Mouse (Mus musculus) adipocyte (in vitro differentiated cells): Measurements from ENCODE around the gene Snx11.
A peak's percentile ranks its signal among the peaks of the same experiment; 100 is the strongest.
"Not testable (repeated sequence)": the region's sequence is repeated elsewhere in the genome, so short reads cannot be mapped to it uniquely, and the experiment has no call there.

Experiments used
- DNase-seq: peaks from one replicate; pipeline ENCODE4 v3.0.0-alpha.2; 2016; ENCODE audit warnings: low spot score

Snx11 gene

DNA sequence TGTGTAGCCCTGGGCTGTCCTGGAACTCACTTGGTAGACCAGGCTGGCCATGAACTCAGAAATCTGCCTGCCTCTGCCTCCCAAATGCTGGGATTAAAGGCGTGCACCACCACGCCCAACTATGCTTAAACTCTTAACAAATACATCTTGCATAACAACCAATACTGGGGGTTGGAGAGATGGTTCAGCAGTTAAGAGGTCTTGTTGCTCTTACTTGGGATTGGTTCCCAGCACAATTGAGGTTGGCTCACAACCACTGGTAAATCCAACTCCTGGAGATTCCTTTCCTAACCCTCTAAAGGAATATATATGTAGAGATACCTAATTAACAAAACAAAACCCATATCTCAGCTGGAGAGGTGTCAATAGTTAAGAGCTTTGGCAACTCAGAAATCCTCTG lies 18.7 kb upstream of the Snx11 start:
- no peak for DNase-seq

- no peak for DNase-seq
Observed at GRCm38 (mm10) chr11:96795491-96795890, 18.1 kb upstream of the Snx11 start.

- DNase-seq, result peak; percentile 57
Observed at GRCm38 (mm10) chr11:96790681-96791080, 13.3 kb upstream of the Snx11 start.

DNA sequence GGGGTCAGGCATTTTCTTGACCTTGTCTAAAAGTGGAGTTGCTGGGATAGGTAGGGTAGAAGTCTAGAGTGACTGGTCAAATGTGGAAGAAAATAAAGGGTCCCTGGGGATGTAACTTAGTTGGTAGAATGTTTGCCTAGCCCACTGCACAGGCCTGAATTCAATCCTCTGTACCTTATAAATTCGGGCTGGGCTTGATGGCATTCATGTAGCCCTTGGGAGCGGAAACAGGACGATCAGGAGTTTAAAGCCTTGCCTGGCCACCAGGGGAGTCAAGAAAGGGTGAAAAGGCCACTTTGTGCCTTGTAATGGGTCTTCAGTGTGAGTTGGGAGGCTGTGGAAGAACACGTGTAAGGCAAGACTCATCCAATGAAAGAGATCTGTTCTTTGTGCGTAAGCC lies 12.6 kb upstream of the Snx11 start:
- DNase-seq, result no peak

DNA sequence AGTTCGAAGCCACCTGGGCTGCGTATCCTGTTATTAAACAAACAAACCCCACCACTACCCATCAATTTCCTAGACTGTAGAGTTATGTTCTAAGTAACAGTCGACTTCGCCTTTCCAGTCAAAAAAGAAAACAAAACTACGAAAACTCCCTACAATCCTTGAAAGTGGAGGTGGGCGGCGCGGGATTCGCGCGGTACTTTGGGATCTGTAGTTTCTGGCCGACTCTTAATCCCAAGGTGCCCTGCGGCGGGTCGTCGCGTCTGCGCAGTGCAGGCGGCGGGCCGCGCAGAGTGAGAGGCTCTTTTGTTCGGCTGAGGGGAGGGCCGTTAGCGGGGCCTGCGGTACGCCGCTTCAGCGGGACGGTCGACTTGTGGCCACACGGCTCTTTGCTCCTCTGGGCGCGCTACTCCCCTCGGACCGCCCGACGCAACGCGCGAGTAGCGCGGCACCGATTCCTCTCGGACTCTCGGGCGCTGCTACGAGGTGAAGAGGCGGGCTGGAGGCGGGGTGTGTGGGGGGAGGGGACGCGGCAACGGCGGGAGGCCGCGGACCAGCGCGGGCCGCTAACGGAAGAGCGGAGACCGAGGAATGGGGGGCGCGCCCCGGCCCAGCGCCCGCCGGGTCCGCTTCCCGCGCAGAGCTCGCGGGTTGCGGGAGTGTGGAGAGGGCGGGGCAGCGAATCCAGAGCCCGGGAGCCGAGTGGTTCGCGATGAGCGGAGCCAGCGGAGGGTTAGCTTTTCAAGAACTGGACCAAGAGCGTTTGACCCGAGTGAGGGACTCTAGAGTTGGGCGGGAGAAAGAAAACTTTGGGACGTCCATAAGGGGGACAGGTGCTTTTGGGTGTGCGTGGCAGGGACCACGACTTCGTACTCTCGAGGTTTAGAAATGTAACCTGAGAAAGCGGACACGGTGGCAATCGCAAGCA lies 11.8 kb upstream of the Snx11 start, which contains the start of gene Cbx1:
TSS of gene Cbx1 (plus strand) at position 257 of the 925 bp plus-strand sequence.
- DNase-seq, result peak; percentile 88

DNA sequence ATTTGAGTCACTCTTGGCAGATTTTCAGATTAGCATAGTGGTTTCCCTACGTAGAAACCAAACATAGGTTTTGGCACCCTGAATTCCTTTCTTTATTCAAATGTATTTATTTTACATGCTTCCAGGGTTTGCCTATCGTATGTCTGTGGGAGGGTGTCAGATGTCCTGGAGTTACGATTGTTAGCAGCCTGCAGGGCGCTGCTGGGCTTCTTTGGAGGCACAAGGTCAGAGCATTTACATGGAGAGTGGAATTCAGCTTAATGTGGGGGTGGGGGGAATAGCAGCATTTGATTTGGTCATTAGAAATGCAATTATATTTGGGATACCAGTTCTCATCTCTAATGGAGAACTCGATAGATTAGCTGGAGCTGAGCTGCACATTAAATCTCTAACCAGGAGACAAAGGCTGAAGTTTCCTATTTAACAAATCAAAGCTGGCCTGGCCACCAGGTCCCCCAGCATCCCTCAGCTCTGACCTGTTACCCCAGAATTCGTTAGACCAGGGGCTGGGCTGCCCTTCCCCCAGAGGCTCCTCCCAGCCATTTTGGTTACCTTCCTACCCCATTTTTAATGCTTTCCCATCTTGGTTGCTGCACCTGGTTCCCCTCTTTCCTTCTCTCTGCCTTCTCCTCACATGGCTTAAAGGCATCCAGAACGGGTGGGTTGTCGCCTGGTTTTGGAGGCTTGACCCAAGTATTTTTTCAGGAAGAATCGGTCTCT lies 9.5 kb upstream of the Snx11 start:
- DNase-seq, result no peak

DNA sequence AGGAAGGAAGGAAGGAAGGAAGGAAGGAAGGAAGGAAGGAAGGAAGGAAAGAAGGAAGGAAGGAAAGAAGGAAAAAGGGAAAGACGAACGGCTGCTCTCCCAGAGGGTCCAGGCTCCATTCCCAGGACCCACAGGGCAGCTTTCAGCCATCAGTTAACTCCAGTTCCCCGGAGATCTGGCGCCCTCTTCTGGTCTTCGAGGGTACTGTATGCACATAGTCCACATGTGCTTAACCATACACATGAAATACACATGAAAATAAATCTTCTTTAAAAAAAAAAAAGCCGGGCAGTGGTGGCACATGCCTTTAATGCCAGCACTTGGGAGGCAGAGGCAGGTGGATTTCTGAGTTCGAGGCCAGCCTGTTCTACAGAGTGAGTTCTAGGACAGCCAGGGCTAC lies 7.5 kb upstream of the Snx11 start:
- DNase-seq, result peak; percentile 55

DNA sequence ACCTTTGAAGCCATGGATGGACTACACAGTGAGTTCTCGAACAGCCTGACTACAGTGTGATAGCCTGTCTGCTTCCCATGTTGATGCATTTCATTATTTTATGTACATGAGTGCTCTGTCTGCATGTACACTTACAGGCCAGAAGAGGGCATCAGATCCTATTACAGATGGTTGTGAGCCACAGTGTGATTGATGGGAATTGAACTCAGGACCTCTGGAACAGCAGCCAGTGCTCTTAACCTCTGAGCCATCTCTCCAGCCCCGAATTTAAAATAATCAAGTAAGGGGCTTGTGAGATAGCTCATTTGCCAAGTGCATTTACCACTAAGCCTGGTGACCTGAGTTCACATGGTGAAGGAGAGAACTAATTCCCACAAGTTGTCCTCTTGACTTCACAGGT lies 4.1 kb upstream of the Snx11 start:
- no peak for DNase-seq

DNA sequence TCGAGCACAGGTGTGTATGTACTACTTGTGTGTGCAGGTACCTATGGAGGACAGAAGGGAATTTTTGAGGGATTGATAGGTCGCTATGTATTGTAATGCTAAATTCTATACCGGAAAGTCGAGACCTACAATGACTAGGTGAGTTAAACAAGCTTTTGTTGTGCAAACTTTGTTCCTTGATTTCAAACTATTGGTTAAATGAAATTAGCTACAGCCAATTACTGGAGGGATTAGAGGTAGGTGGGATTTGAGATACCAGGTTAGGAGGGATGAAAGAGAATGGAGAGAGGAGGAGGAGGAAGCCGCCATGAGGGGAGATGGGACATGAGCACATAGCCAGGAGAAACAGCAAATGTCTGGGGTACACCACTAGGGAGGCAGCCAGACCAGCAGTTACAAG lies 2.9 kb upstream of the Snx11 start:
- DNase-seq, result no peak

- not testable (repeated sequence) for DNase-seq
Observed at GRCm38 (mm10) chr11:96778061-96778627, 785 bp upstream of the Snx11 start.

DNA sequence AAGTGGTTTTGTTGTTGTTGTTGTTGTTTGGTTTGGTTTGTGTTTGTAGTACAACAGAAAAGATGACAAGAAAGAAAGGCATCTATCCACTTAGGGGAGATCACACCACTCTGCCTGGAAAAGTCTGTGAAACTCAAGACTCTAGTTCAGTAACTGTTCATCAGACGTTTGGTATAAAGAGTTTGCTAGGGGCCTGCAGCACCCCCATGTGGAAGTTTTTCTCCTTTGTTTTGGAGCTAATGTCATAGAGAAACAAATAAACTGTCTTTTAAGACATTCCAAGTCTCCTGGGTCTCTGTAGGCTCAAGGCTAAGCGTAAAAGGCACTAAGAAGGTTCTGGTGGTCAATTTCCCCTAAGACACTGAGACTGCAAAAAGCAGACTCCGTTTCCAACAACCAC lies 1.3 kb downstream of the Snx11 start:
- DNase-seq, result no peak

DNA sequence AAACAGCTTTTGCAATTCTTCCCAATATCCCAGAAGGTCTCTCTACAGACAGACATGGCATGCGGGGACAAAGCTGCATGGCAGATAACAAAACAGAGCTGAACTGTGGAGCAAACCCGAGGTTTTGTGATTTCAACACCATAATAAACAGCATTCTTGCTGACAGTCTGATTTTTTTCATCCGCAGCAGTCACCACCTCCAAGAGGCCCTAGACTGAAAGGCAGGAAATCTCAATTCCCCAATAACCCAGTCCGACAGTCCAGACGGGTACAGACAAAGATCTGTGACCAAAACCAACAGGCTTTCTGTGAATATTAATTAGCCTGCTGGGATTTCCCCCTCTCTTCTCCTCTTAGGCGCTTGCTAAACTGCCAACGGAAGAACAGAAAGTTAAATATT lies 1.7 kb downstream of the Snx11 start:
- DNase-seq, result no peak

GRCm38 (mm10) chr11:96775063-96775462 lies 2.3 kb downstream of the Snx11 start:
- DNase-seq, result no peak

- DNase-seq, result no peak
Observed at GRCm38 (mm10) chr11:96774536-96774935, 2.8 kb downstream of the Snx11 start.

DNA sequence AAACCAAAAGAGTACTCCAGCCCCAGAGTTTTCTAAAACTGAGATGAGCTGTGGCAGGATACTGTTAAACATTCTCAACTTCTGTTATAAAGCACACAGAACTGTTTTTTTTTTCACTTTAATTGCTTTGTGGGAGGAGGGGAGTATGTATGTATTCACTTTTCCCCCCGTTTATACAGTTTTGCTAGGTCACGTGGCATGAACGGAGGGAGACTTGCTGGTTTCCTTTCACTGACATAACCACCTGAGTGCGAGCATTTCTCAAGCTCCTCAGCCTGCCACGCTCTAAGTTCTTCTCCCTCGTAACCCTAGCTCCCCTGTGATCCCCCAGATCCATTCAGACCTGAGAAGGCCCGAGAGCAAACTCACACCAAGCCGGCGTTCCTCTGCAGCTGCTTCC lies 4.9 kb downstream of the Snx11 start:
- no peak for DNase-seq

DNA sequence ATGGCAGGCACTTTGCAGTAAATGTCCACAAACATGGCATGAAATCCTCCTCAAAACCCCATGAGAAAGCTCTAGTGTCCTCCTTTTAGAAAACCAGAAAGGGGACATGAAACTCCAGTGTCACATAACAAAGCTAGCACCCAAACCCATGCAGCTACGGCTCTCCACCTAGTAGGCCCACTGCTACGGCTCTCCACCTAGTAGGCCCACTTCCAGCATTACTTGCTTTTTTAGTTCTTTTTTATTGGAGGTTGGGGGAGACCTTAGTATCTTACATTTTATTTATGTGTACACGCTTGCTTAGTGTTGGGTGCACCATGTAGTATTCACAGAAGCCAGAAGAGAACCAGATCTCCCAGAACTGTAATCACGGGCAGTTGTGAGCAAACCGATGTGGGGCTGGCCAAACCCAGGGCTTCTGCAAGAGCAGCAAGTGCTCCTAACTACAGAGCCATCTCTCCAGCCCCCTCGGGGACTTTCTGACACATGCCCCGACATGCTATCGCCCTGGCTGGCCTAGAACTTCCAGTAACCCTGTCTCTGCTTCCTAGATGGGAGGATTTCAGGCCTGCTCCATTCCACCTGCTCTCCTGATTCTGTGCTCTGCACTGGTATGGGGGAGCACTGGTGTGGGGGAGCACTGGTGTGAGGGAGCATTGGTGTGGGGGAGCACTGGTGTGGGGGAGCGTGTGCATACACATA lies 5.9 kb downstream of the Snx11 start:
- DNase-seq, result no peak

- DNase-seq, result no peak
Observed at GRCm38 (mm10) chr11:96768240-96768639, 9.1 kb downstream of the Snx11 start.

DNA sequence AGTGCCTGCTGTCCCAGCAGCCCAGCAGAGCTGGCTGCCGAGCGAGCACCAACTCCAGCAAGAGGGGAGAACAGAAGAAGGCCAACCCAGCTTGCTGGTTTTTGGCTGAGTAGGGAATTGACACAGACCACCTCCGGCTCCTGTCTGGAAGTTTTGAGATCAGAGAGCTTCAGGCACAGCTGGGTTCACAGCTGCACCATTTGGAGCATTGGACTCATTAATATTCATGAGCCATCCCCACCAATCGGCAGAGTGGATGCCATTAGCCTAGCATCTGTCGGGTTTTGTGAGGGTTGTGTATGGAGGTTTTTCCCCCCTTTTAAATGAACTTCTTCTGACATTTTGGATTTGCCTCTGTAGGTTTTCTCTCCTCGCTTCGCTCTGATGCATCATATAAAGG lies 10.3 kb downstream of the Snx11 start:
- DNase-seq, result no peak

GRCm38 (mm10) chr11:96766555-96766954 lies 10.8 kb downstream of the Snx11 start:
- no peak for DNase-seq

DNA sequence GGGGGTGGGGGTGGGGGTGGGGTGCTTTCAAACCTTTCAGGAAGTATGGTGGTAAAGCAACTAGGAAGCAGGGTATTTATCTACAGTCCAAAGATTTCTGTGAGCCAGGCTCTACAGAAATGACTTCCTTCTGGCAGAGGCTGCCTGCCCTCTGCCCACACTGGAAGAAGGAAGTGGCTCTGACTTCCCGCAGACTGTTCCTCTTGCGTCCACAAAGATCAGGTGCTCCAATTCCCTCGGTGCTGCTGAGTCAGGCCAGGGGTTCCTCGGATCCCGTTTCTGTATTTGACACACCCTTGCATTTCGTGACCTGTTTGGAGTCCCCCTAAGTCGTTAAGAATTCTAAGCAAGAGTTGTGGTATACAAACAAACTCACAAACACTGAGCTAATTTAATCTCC lies 11.7 kb downstream of the Snx11 start:
- no peak for DNase-seq

DNA sequence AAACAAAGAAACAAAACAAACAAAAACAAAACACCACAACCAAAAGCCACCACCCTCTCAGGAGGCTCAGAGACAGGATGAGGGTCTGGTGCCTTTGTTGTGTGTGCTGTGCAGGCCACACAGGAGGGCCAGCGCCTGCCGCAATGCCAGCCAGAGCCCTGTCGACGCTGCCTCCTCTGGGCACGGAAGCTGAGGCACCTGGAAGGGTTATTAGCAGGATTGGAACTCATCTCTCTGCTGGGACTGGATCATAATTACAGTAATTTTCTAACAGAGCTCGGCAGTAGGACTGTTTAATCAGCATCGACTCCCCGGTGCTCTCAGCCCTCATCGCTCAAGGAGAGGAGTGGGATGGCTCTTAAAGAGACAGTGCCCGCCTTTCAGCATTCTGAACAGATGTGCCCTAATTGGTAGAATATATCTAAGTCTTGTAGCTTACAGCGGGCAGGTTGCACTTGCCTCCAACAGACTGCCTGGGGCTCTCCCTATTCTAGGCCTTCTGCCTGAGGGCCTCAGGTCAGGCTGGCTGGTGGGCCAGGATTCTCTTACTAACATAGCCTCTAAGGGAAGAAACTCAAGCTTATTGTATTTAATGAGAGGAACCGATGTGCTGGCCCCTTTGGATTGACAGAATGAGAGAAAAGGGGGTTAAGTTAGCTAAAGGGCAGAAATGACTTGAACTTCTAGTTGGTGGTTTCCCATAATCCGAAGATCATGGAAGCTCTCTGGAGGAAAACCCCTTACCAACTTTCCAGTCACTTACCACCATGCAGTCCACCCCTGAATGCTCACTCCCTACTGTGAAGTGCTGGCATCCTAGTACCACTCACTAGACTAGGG lies 12.6 kb downstream of the Snx11 start:
- no peak for DNase-seq
